Mouse (Mus musculus): Measurements from ENCODE around the gene Chst1. TPM values are rescaled to one million over a fixed set of nuclear protein-coding genes. Genes with fewer than 3 reads are reported as not detected.

Chst1 gene
- polyA plus RNA-seq (2012; rRNA removed) = 50.3 and 57.7 TPM in 2 replicates

GRCm38 (mm10) chr2:92599487-92600347, at the start of gene Chst1:
Gene Chst1 (plus strand): TSS chr2:92599707.
- Histone ChIP-seq H3K4me3 (replicated peaks; ENCODE audit: insufficient read depth, low read depth, low read length) (peak within 1 kb of the TSS; percentile 99), H3K27ac (ENCODE audit: insufficient read depth, low read length) (peak within 1 kb of the TSS; percentile 80; the same call in 1 of the 2 replicates), H3K4me1 (ENCODE audit: control insufficient read depth, insufficient read depth, low read length) (no peaks in the 10 kb centered on the region), H3K27me3 (ENCODE audit: control insufficient read depth, insufficient read depth, low read length) (no peaks in the 10 kb centered on the region; the same call in 1 of the 2 replicates)
- TF ChIP-seq POLR2A (IDR thresholded peaks at IDR 0.05; ENCODE audit: borderline replicate concordance, insufficient read depth, low read length) (peak; percentile 29; the same call in 1 of the 2 replicates), CTCF (IDR thresholded peaks at IDR 0.05; ENCODE audit: borderline replicate concordance, insufficient read depth, low read depth, low read length) (no peak)
- peak; percentile 43 to 58 for DNase-seq
- WGBS = under 1% methylated on average over 47 of the region's 82 CpGs

DNA sequence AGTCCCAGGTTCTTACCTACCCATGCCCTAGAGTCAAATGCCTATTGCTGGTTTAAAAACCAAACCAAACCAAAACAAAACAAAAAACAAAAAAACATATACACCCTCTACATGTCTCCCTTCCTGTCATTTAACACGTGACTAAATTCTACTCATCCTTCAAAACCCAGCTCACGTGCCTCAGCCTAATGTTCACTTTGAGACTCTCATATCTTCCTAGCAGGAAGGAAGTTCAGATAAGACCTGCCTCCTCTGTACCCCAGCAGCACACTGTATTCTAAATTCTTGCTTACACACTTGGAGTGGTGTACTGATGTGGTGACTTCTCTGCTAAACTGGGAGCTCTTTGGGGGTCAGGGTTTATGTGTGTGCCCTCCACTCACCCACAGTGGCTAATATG, 49.5 kb upstream of the Chst1 start:
- H3K27me3 ChIP-seq (ENCODE audit: control insufficient read depth, insufficient read depth, low read length) = no peaks in the 10 kb centered on the region; the same call in 1 of the 2 replicates
- no peak for DNase-seq
- TF ChIP-seq POLR2A (IDR thresholded peaks at IDR 0.05; ENCODE audit: borderline replicate concordance, insufficient read depth, low read length) (no peak), CTCF (IDR thresholded peaks at IDR 0.05; ENCODE audit: borderline replicate concordance, insufficient read depth, low read depth, low read length) (no peak)
- H3K27ac ChIP-seq (ENCODE audit: insufficient read depth, low read length) = no peak overlapping the region
- WGBS = 76% methylated on average over 2 of the region's 2 CpGs
- no peaks in the 10 kb centered on the region for H3K4me1 ChIP-seq (ENCODE audit: control insufficient read depth, insufficient read depth, low read length)
- H3K4me3 ChIP-seq (replicated peaks; ENCODE audit: insufficient read depth, low read depth, low read length) = no peak overlapping the region

DNA sequence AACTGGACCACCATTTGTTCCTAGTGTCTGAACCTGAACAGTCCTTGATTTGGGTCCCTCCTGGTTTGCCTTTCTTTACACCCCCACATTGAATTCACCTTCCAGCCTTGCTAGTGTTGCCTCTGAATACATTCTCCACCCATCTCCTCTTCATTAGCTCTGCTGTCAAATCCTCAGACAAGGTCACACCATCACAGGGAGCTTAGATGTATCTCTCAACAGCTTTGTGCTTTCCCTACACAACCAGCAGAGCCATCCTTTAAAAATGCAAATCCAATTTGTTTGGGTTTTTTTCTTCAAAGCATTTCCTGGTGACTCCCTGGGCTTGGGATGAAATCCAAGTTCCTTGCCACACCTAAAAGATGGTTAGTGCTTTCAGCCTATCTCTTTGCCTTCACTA, 45.0 kb upstream of the Chst1 start:
- no peak for TF ChIP-seq POLR2A (IDR thresholded peaks at IDR 0.05; ENCODE audit: borderline replicate concordance, insufficient read depth, low read length)
- TF ChIP-seq CTCF (IDR thresholded peaks at IDR 0.05; ENCODE audit: borderline replicate concordance, insufficient read depth, low read depth, low read length) = no peak
- no peak overlapping the region for H3K4me3 ChIP-seq (replicated peaks; ENCODE audit: insufficient read depth, low read depth, low read length)
- no peaks in the 10 kb centered on the region; the same call in 1 of the 2 replicates for H3K27me3 ChIP-seq (ENCODE audit: control insufficient read depth, insufficient read depth, low read length)
- H3K4me1 ChIP-seq (ENCODE audit: control insufficient read depth, insufficient read depth, low read length) = no peaks in the 10 kb centered on the region
- H3K27ac ChIP-seq (ENCODE audit: insufficient read depth, low read length) = no peak overlapping the region
- DNase-seq = no peak

DNA sequence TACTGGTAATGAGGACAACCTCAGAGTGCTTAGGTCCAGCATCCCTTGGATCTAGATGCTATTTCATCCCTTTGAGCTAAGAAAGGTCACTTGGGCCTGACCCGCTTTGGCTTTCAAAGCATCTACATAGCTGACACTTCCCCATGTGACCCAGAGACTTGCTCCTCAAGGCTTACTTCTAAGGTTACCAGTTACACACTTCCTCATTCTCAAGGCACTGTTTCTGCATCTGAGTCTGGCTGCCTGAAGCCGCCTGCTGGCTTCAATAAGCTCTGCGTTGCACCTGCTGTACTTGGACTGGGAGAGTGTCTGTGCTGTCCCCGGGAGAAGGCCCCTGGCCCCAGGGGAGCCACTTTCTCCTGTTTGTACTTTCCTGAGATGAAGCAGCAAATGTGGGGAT, 36.6 kb upstream of the Chst1 start:
- DNase-seq = no peak
- Histone ChIP-seq H3K27ac (ENCODE audit: insufficient read depth, low read length) (no peak overlapping the region), H3K27me3 (ENCODE audit: control insufficient read depth, insufficient read depth, low read length) (no peaks in the 10 kb centered on the region), H3K4me1 (ENCODE audit: control insufficient read depth, insufficient read depth, low read length) (no peaks in the 10 kb centered on the region), H3K4me3 (replicated peaks; ENCODE audit: insufficient read depth, low read depth, low read length) (no peak overlapping the region)
- TF ChIP-seq POLR2A (IDR thresholded peaks at IDR 0.05; ENCODE audit: borderline replicate concordance, insufficient read depth, low read length) (no peak), CTCF (IDR thresholded peaks at IDR 0.05; ENCODE audit: borderline replicate concordance, insufficient read depth, low read depth, low read length) (no peak)
- 54% methylated on average over 4 of the region's 4 CpGs for WGBS

GRCm38 (mm10) chr2:92570623-92571022, 28.9 kb upstream of the Chst1 start:
- TF ChIP-seq CTCF (IDR thresholded peaks at IDR 0.05; ENCODE audit: borderline replicate concordance, insufficient read depth, low read depth, low read length) (no peak), POLR2A (IDR thresholded peaks at IDR 0.05; ENCODE audit: borderline replicate concordance, insufficient read depth, low read length) (no peak)
- Histone ChIP-seq H3K27ac (ENCODE audit: insufficient read depth, low read length) (no peak overlapping the region), H3K4me3 (replicated peaks; ENCODE audit: insufficient read depth, low read depth, low read length) (no peak overlapping the region), H3K27me3 (ENCODE audit: control insufficient read depth, insufficient read depth, low read length) (no peaks in the 10 kb centered on the region), H3K4me1 (ENCODE audit: control insufficient read depth, insufficient read depth, low read length) (no peaks in the 10 kb centered on the region)
- no peak for DNase-seq
- 72% methylated on average over 6 of the region's 6 CpGs for WGBS

- Histone ChIP-seq H3K27ac (ENCODE audit: insufficient read depth, low read length) (no peak overlapping the region), H3K4me3 (replicated peaks; ENCODE audit: insufficient read depth, low read depth, low read length) (no peak overlapping the region), H3K27me3 (ENCODE audit: control insufficient read depth, insufficient read depth, low read length) (no peaks in the 10 kb centered on the region), H3K4me1 (ENCODE audit: control insufficient read depth, insufficient read depth, low read length) (peaks cover 3% of the 10 kb centered on the region; the same call in 1 of the 2 replicates)
- DNase-seq = no peak
- no peak for TF ChIP-seq CTCF (IDR thresholded peaks at IDR 0.05; ENCODE audit: borderline replicate concordance, insufficient read depth, low read depth, low read length)
- TF ChIP-seq POLR2A (IDR thresholded peaks at IDR 0.05; ENCODE audit: borderline replicate concordance, insufficient read depth, low read length) = no peak
- WGBS = 29% methylated on average over 9 of the region's 9 CpGs
These were observed 21.7 kb upstream of the Chst1 start for GRCm38 (mm10) chr2:92577824-92578223.

DNA sequence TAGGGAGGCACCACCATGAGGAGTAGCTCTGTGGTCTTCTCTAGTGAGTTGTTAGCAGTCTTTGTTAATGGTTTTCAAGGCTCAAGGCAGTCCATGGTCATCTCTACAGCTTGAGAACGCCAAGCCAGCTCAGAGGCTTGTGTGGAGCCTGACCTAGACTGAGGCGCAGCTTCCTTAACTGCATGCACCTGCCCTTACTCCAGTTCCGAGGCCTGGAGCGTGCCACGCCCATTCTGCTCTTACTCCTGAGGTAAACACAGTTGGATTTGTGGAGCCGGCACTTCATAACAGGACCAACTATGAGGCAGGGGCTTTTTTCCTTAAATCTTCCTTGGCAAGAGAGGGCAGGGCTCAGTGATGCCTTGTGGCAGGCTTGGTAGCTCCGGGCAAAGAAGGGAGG, 18.2 kb upstream of the Chst1 start:
- DNase-seq = no peak
- no peak for TF ChIP-seq POLR2A (IDR thresholded peaks at IDR 0.05; ENCODE audit: borderline replicate concordance, insufficient read depth, low read length)
- no peak for TF ChIP-seq CTCF (IDR thresholded peaks at IDR 0.05; ENCODE audit: borderline replicate concordance, insufficient read depth, low read depth, low read length)
- no peak overlapping the region for H3K4me3 ChIP-seq (replicated peaks; ENCODE audit: insufficient read depth, low read depth, low read length)
- peaks cover 3% of the 10 kb centered on the region; the same call in 1 of the 2 replicates for H3K4me1 ChIP-seq (ENCODE audit: control insufficient read depth, insufficient read depth, low read length)
- no peaks in the 10 kb centered on the region for H3K27me3 ChIP-seq (ENCODE audit: control insufficient read depth, insufficient read depth, low read length)
- WGBS = 87% methylated on average over 7 of the region's 7 CpGs
- no peak overlapping the region for H3K27ac ChIP-seq (ENCODE audit: insufficient read depth, low read length)

DNA sequence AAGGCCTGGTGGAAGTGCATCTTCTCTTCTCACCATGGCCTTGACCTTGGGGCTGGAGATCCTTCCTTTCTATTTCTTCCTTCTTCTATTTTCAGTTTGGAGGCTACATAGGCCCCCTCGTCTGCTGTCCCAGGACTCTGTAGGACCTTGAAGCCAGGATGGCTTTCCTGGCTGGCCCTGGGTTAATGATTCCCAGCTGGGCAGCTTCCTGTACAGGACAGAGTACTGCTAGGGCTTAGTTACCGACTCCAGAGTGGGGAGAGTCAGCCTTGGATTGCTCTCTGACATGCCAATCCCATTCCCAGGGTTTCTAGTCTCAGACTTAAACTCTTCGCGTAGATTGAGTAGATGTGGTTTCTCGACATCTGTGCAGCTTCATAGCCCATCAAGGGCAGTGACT, 16.9 kb upstream of the Chst1 start:
- Histone ChIP-seq H3K27ac (ENCODE audit: insufficient read depth, low read length) (no peak overlapping the region), H3K27me3 (ENCODE audit: control insufficient read depth, insufficient read depth, low read length) (no peaks in the 10 kb centered on the region), H3K4me3 (replicated peaks; ENCODE audit: insufficient read depth, low read depth, low read length) (no peak overlapping the region), H3K4me1 (ENCODE audit: control insufficient read depth, insufficient read depth, low read length) (peaks cover 3% of the 10 kb centered on the region; the same call in 1 of the 2 replicates)
- no peak for DNase-seq
- WGBS = 84% methylated on average over 5 of the region's 5 CpGs
- TF ChIP-seq CTCF (IDR thresholded peaks at IDR 0.05; ENCODE audit: borderline replicate concordance, insufficient read depth, low read depth, low read length) (no peak), POLR2A (IDR thresholded peaks at IDR 0.05; ENCODE audit: borderline replicate concordance, insufficient read depth, low read length) (no peak)
